Mouse (Mus musculus) forebrain, embryonic 12.5 days (tissue): Measurements from ENCODE around the gene Frrs1l. TPM values are rescaled to one million over a fixed set of nuclear protein-coding genes. Genes with fewer than 3 reads are reported as not detected.

Experiments used
- ATAC-seq: fragments of 200-750 bp; cut with Nextera tagmentation; 2 replicates; pipeline ENCODE4 v1.8.0; 2017; ENCODE audit warnings: moderate TSS enrichment; ENCODE audit not compliant: low FRiP score
- H3K27ac ChIP-seq: fragments of 300-500 bp; sonication (generic); 2 replicates; pipeline ENCODE4 v1.5.1; 2016; ENCODE audit warnings: mild to moderate bottlenecking
- H3K27me3 ChIP-seq: fragments of 300-500 bp; sonication (generic); 2 replicates; pipeline ENCODE4 v1.6.1; 2016; ENCODE audit warnings: mild to moderate bottlenecking
- H3K36me3 ChIP-seq: fragments of 300-500 bp; sonication (generic); replicated peaks from 2 replicates; pipeline ENCODE4 v1.6.1; 2016; ENCODE audit warnings: mild to moderate bottlenecking
- H3K4me1 ChIP-seq: fragments of 300-500 bp; sonication (generic); 2 replicates; pipeline ENCODE4 v1.6.1; 2016
- H3K4me2 ChIP-seq: fragments of 300-500 bp; sonication (generic); 2 replicates; pipeline ENCODE4 v1.6.1; 2016; ENCODE audit warnings: mild to moderate bottlenecking, moderate library complexity
- H3K4me3 ChIP-seq: fragments of 300-500 bp; sonication (generic); replicated peaks from 2 replicates; pipeline ENCODE4 v1.5.1; 2016; ENCODE audit warnings: mild to moderate bottlenecking
- H3K9ac ChIP-seq: fragments of 300-500 bp; sonication (generic); 2 replicates; pipeline ENCODE4 v1.6.1; 2016; ENCODE audit warnings: mild to moderate bottlenecking
- H3K9me3 ChIP-seq: fragments of 300-500 bp; sonication (generic); 2 replicates; pipeline ENCODE4 v1.6.1; 2016
- WGBS: fragments of 180-500 bp; shearing (Covaris S2); methylation state at CpG from one replicate; pipeline ENCODE4 v1.1.7; 2016; 5-methylcytosine and 5-hydroxymethylcytosine counted together
- polyA plus RNA-seq: library from polyadenylated mRNA; unstranded; fragments of >200 nt; fragmentation: Nextera tagmentation; extraction: Ambion mirVana; gene quantifications from 2 replicates; pipeline ENCODE4 v1.2.1, GENCODE M21; 2016

Gene Frrs1l
- polyA plus RNA-seq, result 9.7 and 10.2 TPM in 2 replicates

- Histone ChIP-seq H3K4me3 (peak within 1 kb of the TSS; percentile 72), H3K9me3 (no peaks in the 10 kb centered on the region), H3K4me2 (peak within 1 kb of the TSS; percentile 94), H3K9ac (peak within 1 kb of the TSS; percentile 80), H3K27me3 (peaks cover 36% of the 10 kb centered on the region), H3K36me3 (no peaks in the 10 kb centered on the region), H3K4me1 (peaks cover 8% of the 10 kb centered on the region; the same call in 1 of the 2 replicates), H3K27ac (peak within 1 kb of the TSS; percentile 69)
- ATAC-seq, result peak; percentile 93
- WGBS, result under 1% methylated on average over 37 of the region's 44 CpGs
Observed at GRCm38 (mm10) chr4:56990215-56990584, at the start of gene Frrs1l. TSS of gene Frrs1l (minus strand) at chr4:56990391.

- H3K4me1 ChIP-seq, result peaks cover 14% of the 10 kb centered on the region
- H3K9me3 ChIP-seq, result peaks cover 3% of the 10 kb centered on the region; the same call in 1 of the 2 replicates
- no peaks in the 10 kb centered on the region for H3K36me3 ChIP-seq
- peak overlapping the region; percentile 36; the same call in 1 of the 2 replicates for H3K9ac ChIP-seq
- ATAC-seq, result peak; percentile 86
- 10% methylated on average over 20 of the region's 23 CpGs for WGBS
- H3K4me2 ChIP-seq, result peak overlapping the region; percentile 68
- no peak overlapping the region for H3K27ac ChIP-seq
- H3K27me3 ChIP-seq, result peaks cover 4% of the 10 kb centered on the region; the same call in 1 of the 2 replicates
- H3K4me3 ChIP-seq, result peak overlapping the region; percentile 38
Observed at GRCm38 (mm10) chr4:57039127-57040031, 49.2 kb upstream of the Frrs1l start.

- no peak overlapping the region for H3K4me2 ChIP-seq
Observed at GRCm38 (mm10) chr4:57037554-57037953, 47.4 kb upstream of the Frrs1l start.

GRCm38 (mm10) chr4:57034169-57034568 lies 44.0 kb upstream of the Frrs1l start:
- no peaks in the 10 kb centered on the region for H3K36me3 ChIP-seq
- peaks cover 4% of the 10 kb centered on the region; the same call in 1 of the 2 replicates for H3K27me3 ChIP-seq
- H3K4me2 ChIP-seq, result no peak overlapping the region
- H3K4me1 ChIP-seq, result peaks cover 6% of the 10 kb centered on the region
- WGBS, result 80% methylated on average over 5 of the region's 5 CpGs
- H3K9ac ChIP-seq, result no peak overlapping the region
- no peak overlapping the region for H3K27ac ChIP-seq
- H3K4me3 ChIP-seq, result no peak overlapping the region
- H3K9me3 ChIP-seq, result no peaks in the 10 kb centered on the region
- no peak for ATAC-seq

More at GRCm38 (mm10) chr4:57037554-57037953, 47.4 kb upstream of the Frrs1l start:
- peaks cover 4% of the 10 kb centered on the region; the same call in 1 of the 2 replicates for H3K27me3 ChIP-seq
- H3K9me3 ChIP-seq, result peaks cover 3% of the 10 kb centered on the region; the same call in 1 of the 2 replicates
- no peak for ATAC-seq
- H3K4me1 ChIP-seq, result peaks cover 14% of the 10 kb centered on the region
- H3K27ac ChIP-seq, result no peak overlapping the region
- H3K4me3 ChIP-seq, result no peak overlapping the region
- 74% methylated on average over 7 of the region's 7 CpGs for WGBS
- no peaks in the 10 kb centered on the region for H3K36me3 ChIP-seq
- H3K9ac ChIP-seq, result no peak overlapping the region

GRCm38 (mm10) chr4:57031440-57031839 lies 41.2 kb upstream of the Frrs1l start:
- no peak overlapping the region for H3K4me3 ChIP-seq
- no peaks in the 10 kb centered on the region for H3K9me3 ChIP-seq
- no peak overlapping the region for H3K4me2 ChIP-seq
- WGBS, result 83% methylated on average over 4 of the region's 4 CpGs
- H3K27ac ChIP-seq, result no peak overlapping the region
- no peak for ATAC-seq
- no peaks in the 10 kb centered on the region for H3K36me3 ChIP-seq
- no peak overlapping the region for H3K9ac ChIP-seq
- H3K27me3 ChIP-seq, result no peaks in the 10 kb centered on the region; the same call in 1 of the 2 replicates
- H3K4me1 ChIP-seq, result no peaks in the 10 kb centered on the region

DNA sequence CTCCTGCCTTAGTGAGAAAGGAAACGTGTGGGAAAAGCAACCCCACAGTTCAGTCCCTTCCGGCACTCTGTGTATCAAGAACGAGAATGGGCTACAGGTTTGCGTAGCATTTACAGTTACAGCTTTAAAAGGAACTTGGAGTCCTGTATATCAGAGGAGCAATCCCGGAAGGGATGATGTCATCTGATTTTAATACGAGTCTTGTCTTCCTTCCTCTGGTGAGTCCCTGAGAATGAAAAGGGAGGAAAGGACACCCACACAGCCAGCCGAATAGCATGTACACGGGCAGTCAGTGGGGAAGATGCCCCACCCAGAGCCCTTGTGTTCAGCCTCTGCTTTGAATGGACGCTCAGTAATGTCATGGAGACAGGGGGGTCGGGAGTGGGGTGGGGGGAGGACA lies 37.8 kb upstream of the Frrs1l start:
- ATAC-seq, result no peak
- WGBS, result 62% methylated on average over 10 of the region's 10 CpGs
- H3K27ac ChIP-seq, result no peak overlapping the region

GRCm38 (mm10) chr4:57023527-57023926 lies 33.3 kb upstream of the Frrs1l start:
- 82% methylated on average over 3 of the region's 3 CpGs for WGBS
- H3K9ac ChIP-seq, result no peak overlapping the region
- no peak overlapping the region for H3K27ac ChIP-seq
- no peaks in the 10 kb centered on the region for H3K27me3 ChIP-seq
- H3K4me1 ChIP-seq, result no peaks in the 10 kb centered on the region
- H3K36me3 ChIP-seq, result no peaks in the 10 kb centered on the region
- no peak for ATAC-seq
- H3K9me3 ChIP-seq, result no peaks in the 10 kb centered on the region
- H3K4me2 ChIP-seq, result no peak overlapping the region
- no peak overlapping the region for H3K4me3 ChIP-seq

More for the DNA sequence above, 37.8 kb upstream of the Frrs1l start:
- H3K9ac ChIP-seq, result no peak overlapping the region
- no peaks in the 10 kb centered on the region for H3K27me3 ChIP-seq
- H3K9me3 ChIP-seq, result no peaks in the 10 kb centered on the region
- no peaks in the 10 kb centered on the region for H3K36me3 ChIP-seq
- H3K4me1 ChIP-seq, result no peaks in the 10 kb centered on the region
- H3K4me3 ChIP-seq, result no peak overlapping the region
- H3K4me2 ChIP-seq, result no peak overlapping the region

DNA sequence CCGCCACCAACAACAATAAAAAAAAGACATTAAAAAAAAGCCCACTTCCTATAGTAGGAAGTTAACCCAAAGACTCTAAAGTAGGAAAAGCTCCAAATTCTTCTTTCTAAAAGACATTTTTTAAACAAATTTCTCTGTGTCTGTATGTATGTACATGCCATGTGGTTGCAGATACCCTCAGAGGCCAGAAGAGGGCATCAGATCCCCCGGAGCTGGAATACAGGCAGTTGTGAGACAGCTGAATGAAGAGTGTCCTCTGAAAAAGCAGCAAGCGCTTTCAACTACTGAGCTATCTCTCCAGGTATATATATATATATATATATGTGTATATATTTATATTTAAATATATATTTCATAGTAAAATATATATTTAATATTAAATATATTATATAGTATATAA lies 31.1 kb upstream of the Frrs1l start:
- H3K4me3 ChIP-seq, result no peak overlapping the region
- WGBS, result 82% methylated on average over 3 of the region's 3 CpGs
- no peaks in the 10 kb centered on the region for H3K36me3 ChIP-seq
- H3K9ac ChIP-seq, result no peak overlapping the region
- no peak for ATAC-seq
- no peak overlapping the region for H3K4me2 ChIP-seq
- no peak overlapping the region for H3K27ac ChIP-seq
- no peaks in the 10 kb centered on the region for H3K9me3 ChIP-seq
- peaks cover 7% of the 10 kb centered on the region; the same call in 1 of the 2 replicates for H3K27me3 ChIP-seq
- no peaks in the 10 kb centered on the region for H3K4me1 ChIP-seq

DNA sequence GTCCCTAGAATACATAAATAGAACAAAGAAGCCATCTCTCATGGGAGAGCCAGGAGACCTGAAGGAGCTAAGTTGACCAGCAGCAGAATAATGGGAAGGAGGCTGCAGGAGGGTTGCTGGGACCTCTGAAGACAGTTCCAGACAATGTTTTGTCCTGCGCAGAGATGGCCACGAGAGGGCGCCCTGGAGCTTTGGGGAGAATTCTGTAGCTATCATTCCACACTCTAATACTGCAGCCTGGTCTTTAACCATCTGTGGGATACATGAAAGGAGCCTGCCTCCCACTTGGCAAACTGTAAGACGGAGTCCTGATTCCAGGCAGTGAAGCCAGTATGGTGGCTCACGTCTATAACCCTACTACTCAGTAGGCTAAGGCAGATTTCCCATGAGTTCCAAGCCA lies 27.0 kb upstream of the Frrs1l start:
- no peaks in the 10 kb centered on the region for H3K9me3 ChIP-seq
- 0 out of 2 replicates have a peak, but pooled peaks have one; percentile 23 for ATAC-seq
- no peak overlapping the region for H3K9ac ChIP-seq
- 21% methylated on average over 5 of the region's 5 CpGs for WGBS
- no peaks in the 10 kb centered on the region for H3K36me3 ChIP-seq
- H3K4me1 ChIP-seq, result no peaks in the 10 kb centered on the region
- no peak overlapping the region for H3K4me2 ChIP-seq
- H3K4me3 ChIP-seq, result no peak overlapping the region
- H3K27ac ChIP-seq, result no peak overlapping the region
- peaks cover 9% of the 10 kb centered on the region; the same call in 1 of the 2 replicates for H3K27me3 ChIP-seq

DNA sequence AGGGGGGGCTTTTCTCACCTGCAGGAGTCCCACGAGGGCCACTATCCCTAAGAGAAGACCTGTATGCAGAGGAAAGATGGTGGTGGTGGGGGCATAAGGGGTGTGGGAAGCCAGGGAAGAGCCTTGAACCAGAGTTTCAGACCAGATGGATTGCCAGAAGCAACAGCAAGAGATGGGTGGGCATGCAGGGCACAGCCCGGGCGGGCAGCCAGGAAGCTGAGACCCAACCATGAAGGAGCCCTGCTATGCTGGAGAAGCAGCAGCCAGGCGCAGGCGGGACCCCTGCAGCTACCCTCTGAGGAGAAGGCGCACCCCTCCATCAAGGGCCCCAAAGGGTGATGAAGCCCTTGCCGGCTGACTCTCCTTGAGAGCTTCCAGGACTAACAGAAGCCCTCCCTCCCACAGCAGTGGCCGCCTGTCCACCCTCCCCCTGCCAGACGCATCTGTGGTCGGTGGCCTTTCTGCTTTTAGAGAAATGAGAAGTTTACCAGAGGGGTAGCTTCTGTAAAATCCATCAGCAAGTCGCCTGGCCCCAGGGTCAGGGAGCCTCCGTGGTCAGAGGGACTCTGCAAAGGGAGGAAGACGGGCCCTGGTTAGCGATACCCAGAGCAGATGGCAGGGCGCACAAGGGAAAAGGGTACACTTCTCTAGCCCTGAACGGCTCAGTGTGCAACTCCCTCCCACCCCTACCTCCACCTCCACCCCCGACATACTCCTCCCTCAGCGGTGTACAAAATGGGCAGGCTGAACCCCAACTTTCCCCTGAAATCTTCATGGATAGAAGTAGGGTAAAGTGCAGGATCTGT lies 26.4 kb upstream of the Frrs1l start:
- 55% methylated on average over 18 of the region's 18 CpGs for WGBS
- Histone ChIP-seq H3K27ac (no peak overlapping the region), H3K9ac (no peak overlapping the region), H3K4me2 (no peak overlapping the region), H3K4me1 (no peaks in the 10 kb centered on the region), H3K36me3 (no peaks in the 10 kb centered on the region), H3K4me3 (no peak overlapping the region), H3K9me3 (no peaks in the 10 kb centered on the region), H3K27me3 (peaks cover 9% of the 10 kb centered on the region; the same call in 1 of the 2 replicates)
- no peak for ATAC-seq

GRCm38 (mm10) chr4:57015032-57015431 lies 24.8 kb upstream of the Frrs1l start:
- no peak for ATAC-seq
- no peaks in the 10 kb centered on the region for H3K4me1 ChIP-seq

GRCm38 (mm10) chr4:57011454-57012046 lies 21.4 kb upstream of the Frrs1l start:
- Histone ChIP-seq H3K27ac (no peak overlapping the region), H3K4me1 (no peaks in the 10 kb centered on the region), H3K9ac (no peak overlapping the region), H3K27me3 (peaks cover 4% of the 10 kb centered on the region; the same call in 1 of the 2 replicates), H3K9me3 (no peaks in the 10 kb centered on the region), H3K4me2 (no peak overlapping the region), H3K36me3 (no peaks in the 10 kb centered on the region), H3K4me3 (no peak overlapping the region)
- no peak for ATAC-seq
- WGBS, result 68% methylated on average over 8 of the region's 8 CpGs

More at GRCm38 (mm10) chr4:57015032-57015431, 24.8 kb upstream of the Frrs1l start:
- H3K27me3 ChIP-seq, result peaks cover 9% of the 10 kb centered on the region; the same call in 1 of the 2 replicates
- no peaks in the 10 kb centered on the region for H3K36me3 ChIP-seq
- no peak overlapping the region for H3K9ac ChIP-seq
- H3K27ac ChIP-seq, result no peak overlapping the region
- no peak overlapping the region for H3K4me2 ChIP-seq
- H3K4me3 ChIP-seq, result no peak overlapping the region
- WGBS, result 89% methylated on average over 5 of the region's 5 CpGs
- H3K9me3 ChIP-seq, result no peaks in the 10 kb centered on the region
